Mouse (Mus musculus) MEL (cell line): Measurements from ENCODE around the gene Rtel1.

Experiments used
- CHD2 ChIP-seq: IDR thresholded peaks from 2 replicates; pipeline ENCODE4 v1.6.1; 2011; ENCODE audit warnings: low read length, improper control_type of control experiment
- CTCF ChIP-seq, 3 experiments: IDR thresholded peaks in 2 of 3; conservative IDR thresholded peaks in 1 of 3; 2 replicates each; pipeline ENCODE4 v1.5.1; 2011 to 2012; ENCODE audit warnings: low read length in 3 of 3, low read depth in 2 of 3, mild to moderate bottlenecking in 2 of 3, improper control_type of control experiment in 1 of 3, inconsistent platforms in 1 of 3, mixed read lengths in 1 of 3, moderate library complexity in 1 of 3; ENCODE audit not compliant: control insufficient read depth in 1 of 3, insufficient read depth in 1 of 3, poor library complexity in 1 of 3, severe bottlenecking in 1 of 3
- EP300 ChIP-seq, 2 experiments: IDR thresholded peaks; 2 replicates each; pipeline ENCODE4 v1.6.1; 2011; ENCODE audit warnings: improper control_type of control experiment in 2 of 2, low read length in 2 of 2, low read depth in 1 of 2, mild to moderate bottlenecking in 1 of 2
- GABPA ChIP-seq: IDR thresholded peaks from 2 replicates; pipeline ENCODE4 v1.6.1; 2012; ENCODE audit warnings: low read depth, mild to moderate bottlenecking, inconsistent platforms, low read length, improper control_type of control experiment, moderate library complexity
- GATA1 ChIP-seq: IDR thresholded peaks from 2 replicates; pipeline ENCODE4 v1.6.1; 2011; ENCODE audit warnings: low read depth, low read length, improper control_type of control experiment
- MAX ChIP-seq: IDR thresholded peaks from 2 replicates; pipeline ENCODE4 v1.6.1; 2011; ENCODE audit warnings: low read length, improper control_type of control experiment
- MXI1 ChIP-seq: IDR thresholded peaks from 2 replicates; pipeline ENCODE4 v1.6.1; 2011; ENCODE audit warnings: mild to moderate bottlenecking, low read depth, low read length, improper control_type of control experiment
- MYC ChIP-seq: IDR thresholded peaks from 2 replicates; pipeline ENCODE4 v1.6.1; 2011; ENCODE audit warnings: low read depth, mild to moderate bottlenecking, low read length, improper control_type of control experiment, moderate library complexity
- POLR2A ChIP-seq, 2 experiments: IDR thresholded peaks; 2 replicates each; pipeline ENCODE4 v1.6.1; 2011 to 2012; ENCODE audit warnings: low read length in 2 of 2, mild to moderate bottlenecking in 2 of 2, control low read depth in 1 of 2, improper control_type of control experiment in 1 of 2, low read depth in 1 of 2, moderate library complexity in 1 of 2; ENCODE audit not compliant: control insufficient read depth in 1 of 2, insufficient read depth in 1 of 2, poor library complexity in 1 of 2
- POLR2AphosphoS2 ChIP-seq: IDR thresholded peaks from 2 replicates; pipeline ENCODE4 v1.6.1; 2011; ENCODE audit warnings: low read length, improper control_type of control experiment
- POLR2AphosphoS5 ChIP-seq: IDR thresholded peaks from 2 replicates; pipeline ENCODE4 v1.6.1; 2012; ENCODE audit warnings: low read depth, borderline replicate concordance, mild to moderate bottlenecking, inconsistent platforms, low read length, moderate library complexity, mixed read lengths
- RAD21 ChIP-seq: IDR thresholded peaks from 2 replicates; pipeline ENCODE4 v1.6.1; 2011; ENCODE audit warnings: mild to moderate bottlenecking, low read depth, low read length, improper control_type of control experiment
- SIN3A ChIP-seq: IDR thresholded peaks from 2 replicates; pipeline ENCODE4 v1.6.1; 2012; ENCODE audit warnings: low read length, improper control_type of control experiment, inconsistent platforms
- TCF12 ChIP-seq: IDR thresholded peaks from 2 replicates; pipeline ENCODE4 v1.6.1; 2014; ENCODE audit warnings: low read depth, mild to moderate bottlenecking, inconsistent platforms, low read length, improper control_type of control experiment, moderate library complexity

DNA sequence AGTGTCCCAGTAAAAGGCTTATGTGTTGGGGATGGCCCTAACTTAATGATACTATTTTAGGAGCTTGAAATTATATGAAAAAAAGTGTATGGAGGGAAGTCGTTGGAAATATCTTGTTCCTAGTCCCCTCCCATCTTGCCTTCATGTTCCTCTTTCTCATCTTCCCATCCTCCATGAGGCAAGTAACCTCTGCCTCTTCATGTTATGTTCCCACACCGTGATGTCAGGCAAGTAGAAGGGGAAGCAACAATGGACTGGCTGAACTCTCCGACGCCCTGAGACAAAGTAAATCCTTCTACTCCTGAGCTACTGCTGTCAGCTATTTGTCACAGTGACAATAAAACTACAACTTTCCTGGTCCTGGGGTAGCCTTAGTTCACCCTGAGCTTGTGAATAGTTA, 44.9 kb upstream of the Rtel1 start:
- no peak for TF ChIP-seq CHD2
- no peak for TF ChIP-seq POLR2A (IDR thresholded peaks at IDR 0.05; ENCODE audit: control insufficient read depth in 1 of 2, insufficient read depth in 1 of 2, low read depth in 1 of 2, low read length in 2 of 2, poor library complexity in 1 of 2)
- no peak for TF ChIP-seq CTCF (IDR thresholded peaks at IDR 0.05 in 2 of 3, conservative IDR thresholded peaks at IDR 0.05 in 1 of 3; ENCODE audit: control insufficient read depth in 1 of 3, insufficient read depth in 1 of 3, low read depth in 2 of 3, low read length in 3 of 3, poor library complexity in 1 of 3, severe bottlenecking in 1 of 3)
- TF ChIP-seq TCF12, result no peak
- TF ChIP-seq EP300 (IDR thresholded peaks at IDR 0.05; ENCODE audit: low read depth in 1 of 2, low read length in 2 of 2), result no peak
- no peak for TF ChIP-seq POLR2AphosphoS5
- TF ChIP-seq SIN3A, result no peak
- TF ChIP-seq MAX, result no peak
- no peak for TF ChIP-seq POLR2AphosphoS2
- no peak for TF ChIP-seq GABPA
- TF ChIP-seq GATA1, result no peak
- TF ChIP-seq MXI1, result no peak
- TF ChIP-seq MYC, result no peak
- no peak for TF ChIP-seq RAD21
